Mouse (Mus musculus) ovary, postnatal 14 days (tissue): ENCODE results near the gene Acad9.
"Not testable (repeated sequence)": the region's sequence is repeated elsewhere in the genome, so short reads cannot be mapped to it uniquely, and the experiment has no call there.

ENCODE experiments used
- DNase-seq: peaks from one replicate; pipeline ENCODE4 v3.0.0; 2022; ENCODE audit warnings: low spot score

Acad9 gene

DNA sequence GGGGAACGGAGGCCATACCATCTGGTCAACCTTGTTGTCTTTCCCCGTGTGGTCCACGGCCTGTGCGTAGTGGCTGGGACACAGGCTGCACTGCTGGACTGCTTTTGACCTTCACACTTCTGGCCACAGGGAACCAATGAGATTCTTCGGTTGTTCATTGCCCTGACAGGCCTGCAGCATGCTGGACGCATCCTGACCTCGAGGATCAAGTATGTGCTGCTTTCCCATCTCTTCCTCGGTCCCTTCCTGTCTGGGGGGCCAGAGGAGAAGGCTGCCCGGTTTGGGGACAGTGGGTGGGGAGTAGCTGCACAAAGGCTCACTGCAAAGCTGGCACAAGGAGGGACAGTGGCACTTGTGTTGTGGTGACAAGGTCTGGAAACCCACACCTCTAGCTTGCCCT, 21.8 kb downstream of the Acad9 start:
- no peak for DNase-seq

DNA sequence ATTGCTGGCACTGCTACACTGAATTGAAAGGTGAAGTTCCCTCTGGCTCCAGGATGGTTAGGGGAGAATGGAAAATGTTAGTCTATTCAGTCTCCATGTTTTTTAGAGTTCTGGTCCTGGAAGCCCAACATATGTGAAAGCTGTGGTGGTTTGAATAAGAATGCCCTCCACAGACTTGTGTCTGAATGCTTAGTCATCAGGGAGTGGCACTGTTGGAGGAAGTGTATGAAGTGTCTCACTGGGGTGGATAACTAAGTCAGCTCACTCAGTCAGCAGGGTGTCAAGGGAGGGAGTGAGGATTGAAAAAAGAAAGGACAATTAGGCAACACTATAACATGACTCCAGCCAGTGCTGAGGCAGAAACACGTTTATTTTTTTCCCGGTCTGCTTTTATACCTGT, 29.6 kb downstream of the Acad9 start:
- DNase-seq = no peak

DNA sequence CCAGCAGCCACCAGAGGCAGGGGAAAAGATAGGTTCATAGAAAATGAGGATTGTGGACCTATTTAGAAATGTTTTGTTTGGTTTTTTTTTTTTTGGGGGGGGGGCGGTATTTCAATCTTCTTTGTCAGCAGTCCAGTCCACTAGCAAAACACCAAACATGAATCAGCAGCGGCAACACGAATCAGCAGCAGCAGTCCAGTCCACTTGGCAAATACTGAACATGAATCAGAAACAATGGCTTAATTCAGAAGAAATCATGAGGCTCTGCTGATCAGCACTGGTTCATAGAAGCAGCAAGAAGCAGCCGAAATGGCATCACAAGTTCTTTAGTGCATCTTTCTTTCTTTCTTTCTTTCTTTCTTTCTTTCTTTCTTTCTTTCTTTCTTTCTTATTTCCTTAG, 50.3 kb downstream of the Acad9 start:
- DNase-seq = no peak

DNA sequence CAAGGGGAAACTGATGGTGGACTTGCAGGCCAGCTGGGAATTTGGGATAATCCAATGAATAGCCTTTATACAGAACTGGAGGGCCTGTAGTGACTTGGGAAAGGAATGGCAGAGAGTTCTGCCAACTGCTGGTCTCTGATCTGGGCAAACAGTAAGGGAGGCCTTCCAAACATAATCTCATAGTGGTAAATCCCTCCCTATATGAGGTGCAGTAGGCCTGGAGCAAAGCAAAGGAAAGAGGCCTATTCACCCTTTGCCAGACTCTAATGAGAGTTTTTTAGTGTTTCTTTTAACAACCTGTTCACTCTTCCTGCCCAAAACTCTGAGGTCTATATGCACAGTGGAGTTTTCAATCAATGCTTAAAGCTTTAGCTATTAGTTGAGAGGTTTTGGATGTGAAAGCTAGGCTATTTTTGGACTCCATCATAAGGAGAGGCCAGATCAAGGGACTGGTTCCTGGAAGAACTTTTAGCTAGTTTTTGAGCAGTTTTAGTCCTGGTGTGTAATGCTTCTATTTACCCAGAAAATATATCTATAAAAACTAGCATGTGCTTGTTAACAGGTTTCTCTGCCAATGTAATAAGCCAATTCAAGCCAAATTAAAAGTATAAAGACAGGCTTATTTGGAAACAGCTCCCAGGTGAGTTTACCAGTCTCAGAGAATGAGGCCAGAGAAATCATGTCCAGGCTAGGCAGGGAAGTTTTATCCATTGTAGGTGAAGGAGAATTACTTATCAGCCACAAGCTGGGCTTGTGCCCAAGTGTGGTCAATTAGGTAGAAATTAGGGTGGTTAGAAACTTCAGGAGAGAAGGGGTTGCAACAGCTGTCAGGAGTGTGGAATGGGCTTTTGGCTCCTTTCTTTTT, 54.1 kb downstream of the Acad9 start:
- DNase-seq = no peak

DNA sequence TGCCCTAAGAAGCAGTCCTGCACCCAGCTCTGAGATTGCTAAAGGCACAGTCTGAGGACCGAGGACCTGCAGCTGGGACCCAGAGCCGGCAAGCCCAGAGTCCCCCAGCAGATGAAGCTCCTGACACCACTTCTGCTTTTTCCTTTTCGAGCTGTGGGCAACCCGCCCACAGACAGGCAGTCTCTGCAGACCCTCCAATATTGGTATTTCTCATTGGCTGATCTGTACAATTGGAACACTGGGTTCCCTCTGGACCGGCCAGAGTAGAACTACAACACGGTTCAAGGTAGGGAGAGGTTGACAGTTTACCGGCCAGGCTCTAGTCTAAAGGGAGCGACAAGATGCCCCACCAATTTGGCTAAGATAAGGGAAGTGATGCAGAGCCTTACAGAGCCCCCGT, 60.4 kb downstream of the Acad9 start:
- DNase-seq = not testable (repeated sequence)

DNA sequence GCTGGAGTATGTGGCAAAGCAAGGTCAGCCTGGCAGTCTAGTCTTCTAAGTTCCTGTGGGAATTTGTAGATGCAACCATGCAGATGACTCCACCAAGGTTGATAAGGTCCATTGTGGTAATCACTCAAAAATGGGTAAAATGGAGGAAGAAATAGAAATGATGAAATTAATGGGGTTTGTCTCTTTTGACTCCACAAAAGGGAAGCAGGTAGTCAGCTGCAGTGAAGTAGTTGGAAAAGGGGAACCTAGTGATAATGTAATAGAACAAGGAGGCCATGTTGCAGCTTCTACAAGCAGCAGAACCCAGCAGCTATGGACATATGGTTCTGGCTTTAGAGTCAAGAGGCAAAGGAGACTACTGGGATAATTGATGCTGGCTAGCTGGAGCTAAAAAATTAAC, 70.4 kb downstream of the Acad9 start:
- DNase-seq = no peak

DNA sequence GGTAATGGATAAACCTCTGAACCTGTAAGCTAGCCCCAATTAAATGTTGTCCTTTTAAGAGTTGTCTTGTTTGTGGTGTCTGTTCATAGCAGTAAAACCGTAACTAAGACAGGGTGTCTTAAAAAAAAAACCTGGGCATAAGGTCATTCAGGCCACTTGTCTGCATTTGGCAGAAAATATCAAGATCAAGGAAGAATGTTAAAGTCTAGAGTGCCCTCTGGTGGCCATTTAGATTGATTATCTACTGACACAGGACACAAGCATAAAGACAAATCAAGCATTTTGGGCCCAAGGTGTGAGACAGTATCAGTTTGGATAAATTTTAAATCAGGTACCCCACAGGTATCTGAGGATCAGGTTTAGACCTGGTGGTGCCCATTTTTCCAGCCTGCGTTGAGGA, 71.8 kb downstream of the Acad9 start:
- DNase-seq = no peak

DNA sequence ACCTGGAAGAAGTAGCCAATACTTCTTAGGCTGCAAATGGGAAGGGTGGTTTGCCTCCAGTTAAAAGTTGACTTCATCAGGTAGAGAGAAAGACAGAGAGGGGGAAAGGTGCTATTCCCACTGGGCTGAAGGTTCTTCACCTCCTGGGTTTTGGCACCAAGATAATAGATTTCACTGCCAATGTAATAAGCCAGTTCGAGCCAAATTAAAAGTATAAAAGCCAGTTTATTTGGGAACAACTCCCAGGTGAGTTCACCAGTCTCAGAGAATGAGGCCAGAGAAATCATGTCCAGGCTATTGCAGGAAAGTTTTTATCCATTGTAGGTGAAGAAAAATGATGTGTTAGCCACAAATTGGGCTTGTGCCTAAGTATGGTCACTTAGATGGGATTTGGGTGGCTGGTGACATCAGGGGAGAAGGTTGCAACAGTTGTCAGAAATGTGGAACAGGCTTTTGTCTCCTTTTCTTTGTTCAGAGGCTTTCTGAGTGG, 72.4 kb downstream of the Acad9 start:
- no peak for DNase-seq

DNA sequence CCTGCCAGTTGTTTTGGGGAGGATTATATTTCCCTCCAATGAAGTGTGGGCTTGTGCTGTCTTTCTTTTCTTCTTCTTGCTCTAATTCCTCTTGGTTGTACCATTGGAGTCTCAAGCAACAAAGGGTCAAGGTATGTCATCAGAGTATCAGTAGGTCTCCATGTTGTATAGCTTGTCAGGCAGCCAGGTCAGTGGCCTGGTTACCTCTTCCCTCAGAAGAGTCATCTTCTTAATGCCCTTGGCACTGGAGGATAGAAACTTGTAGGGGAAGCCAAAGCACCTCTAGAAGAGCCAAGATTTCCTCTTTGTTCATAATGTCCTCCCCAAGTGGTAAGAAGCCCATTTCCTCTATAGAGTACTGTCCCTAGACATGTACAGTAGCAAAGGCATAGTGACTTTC, 73.2 kb downstream of the Acad9 start:
- no peak for DNase-seq
